Mouse (Mus musculus) forebrain, embryonic 11.5 days (tissue): ENCODE measurements around the gene Tap1. TPM values are rescaled to one million over a fixed set of nuclear protein-coding genes. Genes with fewer than 3 reads are reported as not detected.

Experiments used
- ATAC-seq: fragments of 200-750 bp; cut with Nextera tagmentation; replicated peaks from 2 replicates; pipeline ENCODE4 v1.8.0; 2017; ENCODE audit warnings: moderate TSS enrichment; ENCODE audit not compliant: low FRiP score
- DNase-seq: peaks from one replicate; pipeline ENCODE4 v3.0.0-alpha.2; 2017; ENCODE audit warnings: low spot score
- H3K27ac ChIP-seq: fragments of 300-500 bp; sonication (generic); 2 replicates; pipeline ENCODE4 v1.5.1; 2014; ENCODE audit warnings: low read depth, low read length
- H3K27me3 ChIP-seq: fragments of 300-500 bp; sonication (generic); 2 replicates; pipeline ENCODE4 v1.6.1; 2014; ENCODE audit warnings: mild to moderate bottlenecking, low read length, mixed read lengths; ENCODE audit not compliant: control insufficient read depth, insufficient read depth
- H3K36me3 ChIP-seq: fragments of 300-500 bp; sonication (generic); 2 replicates; pipeline ENCODE4 v1.6.1; 2014; ENCODE audit warnings: mild to moderate bottlenecking, low read length, moderate library complexity, mixed read lengths; ENCODE audit not compliant: control insufficient read depth, insufficient read depth
- H3K4me1 ChIP-seq: fragments of 300-500 bp; sonication (generic); replicated peaks from 2 replicates; pipeline ENCODE4 v1.6.1; 2014; ENCODE audit warnings: low read length, mixed read lengths; ENCODE audit not compliant: control insufficient read depth, insufficient read depth
- H3K4me2 ChIP-seq: fragments of 300-500 bp; sonication (generic); 2 replicates; pipeline ENCODE4 v1.6.1; 2014; ENCODE audit warnings: low read depth, mild to moderate bottlenecking, low read length, moderate library complexity, mixed read lengths; ENCODE audit not compliant: severe bottlenecking
- H3K4me3 ChIP-seq: fragments of 300-500 bp; sonication (generic); 2 replicates; pipeline ENCODE4 v1.5.1; 2014; ENCODE audit warnings: low read depth, low read length
- H3K9ac ChIP-seq: fragments of 300-500 bp; sonication (generic); 2 replicates; pipeline ENCODE4 v1.6.1; 2014; ENCODE audit warnings: low read length
- H3K9me3 ChIP-seq: fragments of 300-500 bp; sonication (generic); 2 replicates; pipeline ENCODE4 v1.6.1; 2016; ENCODE audit warnings: low read length, mixed read lengths; ENCODE audit not compliant: control insufficient read depth
- WGBS: fragments of 180-500 bp; shearing (Covaris S2); extraction: QIAGEN DNeasy Blood & Tissue Kit; methylation state at CpG from one replicate; pipeline ENCODE4 v1.1.7; 2014; 5-methylcytosine and 5-hydroxymethylcytosine counted together
- polyA plus RNA-seq: library from polyadenylated mRNA; unstranded; fragments of >200 nt; fragmentation: Nextera tagmentation; extraction: Ambion mirVana; gene quantifications from 2 replicates; pipeline ENCODE4 v1.2.1, GENCODE M21; 2014

Gene Tap1
- polyA plus RNA-seq = 1.6 and 1.7 TPM in 2 replicates

DNA sequence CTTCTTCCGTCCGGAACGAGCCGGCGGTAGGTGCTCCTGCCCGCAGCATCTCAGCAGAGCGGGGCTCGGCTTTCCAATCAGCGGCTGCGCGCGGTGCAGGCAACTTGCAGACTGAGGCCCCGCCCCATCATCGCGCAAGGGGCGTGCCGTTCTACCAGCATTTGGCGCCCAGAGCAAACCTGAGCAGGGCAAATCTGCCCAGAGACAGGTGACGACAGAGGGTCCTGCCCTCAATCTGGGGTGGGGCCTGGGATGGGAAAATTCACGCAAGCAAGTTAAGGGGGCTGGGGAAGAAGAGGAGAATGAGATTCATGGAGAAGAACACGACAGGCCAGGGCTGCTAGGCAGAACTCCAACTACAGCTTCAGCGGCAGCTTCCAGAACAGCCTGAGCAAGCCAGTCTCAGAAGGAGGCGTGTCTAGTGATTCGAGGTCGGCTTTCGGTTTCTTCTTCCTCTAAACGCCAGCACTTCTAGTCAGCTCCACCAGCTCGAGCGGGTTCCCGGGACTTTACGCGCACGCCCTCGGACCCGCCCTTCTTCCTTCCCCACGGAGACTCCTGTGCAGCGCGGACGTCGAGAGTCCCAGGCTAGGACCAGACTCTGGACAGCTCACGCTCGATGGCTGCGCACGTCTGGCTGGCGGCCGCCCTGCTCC lies at the start of gene Tap1, which contains the start of gene Psmb9:
Gene Tap1, plus strand, starts transcription at position 293 of the 656 bp plus-strand sequence.
Gene Psmb9, minus strand, starts transcription at position 504 of the 656 bp plus-strand sequence.
- WGBS = under 1% methylated on average over 46 of the region's 46 CpGs
- peak within 1 kb of the TSS; percentile 75 for H3K4me2 ChIP-seq
- ATAC-seq = peak; percentile 92

GRCm38 (mm10) chr17:34137601-34138000 lies 49.8 kb upstream of the Tap1 start:
- H3K9me3 ChIP-seq = no peaks in the 10 kb centered on the region
- no peak for ATAC-seq
- no peaks in the 10 kb centered on the region for H3K36me3 ChIP-seq
- no peak overlapping the region for H3K4me3 ChIP-seq
- no peak overlapping the region for H3K9ac ChIP-seq
- 78% methylated on average over 7 of the region's 7 CpGs for WGBS
- H3K27me3 ChIP-seq = peaks cover 16% of the 10 kb centered on the region
- H3K27ac ChIP-seq = no peak overlapping the region
- DNase-seq = no peak
- H3K4me2 ChIP-seq = no peak overlapping the region
- peaks cover 4% of the 10 kb centered on the region for H3K4me1 ChIP-seq

More for the DNA sequence above, at the start of gene Tap1, which contains the start of gene Psmb9:
- H3K9me3 ChIP-seq = no peaks in the 10 kb centered on the region
- H3K4me3 ChIP-seq = peak within 1 kb of the TSS; percentile 41
- peaks cover 10% of the 10 kb centered on the region for H3K4me1 ChIP-seq
- H3K27ac ChIP-seq = no peak within 1 kb of the TSS
- DNase-seq = peak; percentile 97
- peaks cover 39% of the 10 kb centered on the region for H3K27me3 ChIP-seq
- H3K9ac ChIP-seq = peak within 1 kb of the TSS; percentile 55
- H3K36me3 ChIP-seq = no peaks in the 10 kb centered on the region

DNA sequence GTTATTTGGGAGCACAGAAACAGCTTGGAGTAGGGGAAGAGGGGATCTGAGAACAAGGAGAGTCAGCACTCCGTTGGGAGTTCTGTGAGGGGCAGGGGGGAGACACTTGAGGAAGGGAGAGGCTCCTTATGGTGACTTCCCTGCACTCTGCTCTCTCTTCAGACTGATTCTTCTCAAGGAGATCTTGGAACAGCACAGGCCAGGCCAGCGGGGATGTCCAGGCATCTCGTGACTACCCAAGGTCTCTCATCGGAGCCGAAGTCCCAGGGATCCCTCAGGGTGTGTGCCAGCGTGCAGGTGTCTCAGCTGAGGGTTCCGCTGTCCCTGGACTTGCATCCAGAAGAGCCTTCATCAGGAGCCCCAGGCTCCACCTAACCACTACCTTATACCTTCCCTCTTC lies 48.7 kb upstream of the Tap1 start:
- H3K27ac ChIP-seq = no peak overlapping the region
- H3K27me3 ChIP-seq = peaks cover 16% of the 10 kb centered on the region
- no peaks in the 10 kb centered on the region for H3K9me3 ChIP-seq
- H3K4me3 ChIP-seq = no peak overlapping the region
- WGBS = 85% methylated on average over 7 of the region's 7 CpGs
- H3K9ac ChIP-seq = no peak overlapping the region
- H3K4me1 ChIP-seq = peaks cover 4% of the 10 kb centered on the region
- H3K4me2 ChIP-seq = no peak overlapping the region; the same call in 1 of the 2 replicates
- no peak for DNase-seq
- no peaks in the 10 kb centered on the region for H3K36me3 ChIP-seq
- no peak for ATAC-seq

DNA sequence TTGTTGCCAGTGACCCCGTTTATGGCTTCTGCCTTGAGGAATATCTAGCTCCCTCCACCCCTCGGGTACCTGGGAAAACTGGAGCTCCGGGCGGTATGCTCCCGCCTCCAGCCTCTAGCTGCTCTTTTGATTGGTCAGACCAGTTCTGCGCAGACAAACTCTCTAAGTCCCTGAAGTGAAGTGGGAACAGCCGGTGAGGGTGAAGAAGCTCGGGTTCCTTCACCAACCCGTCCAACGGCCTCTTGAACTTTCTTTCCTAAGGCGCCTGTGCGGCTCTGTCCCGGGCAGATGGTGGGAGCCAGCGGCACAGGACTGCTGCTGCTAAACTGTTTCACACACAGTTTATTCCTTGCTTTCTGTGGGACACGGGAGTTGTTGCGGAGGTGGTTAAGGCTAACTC lies 47.9 kb upstream of the Tap1 start:
- no peak for ATAC-seq

GRCm38 (mm10) chr17:34140240-34140639 lies 47.1 kb upstream of the Tap1 start:
- H3K9me3 ChIP-seq = no peaks in the 10 kb centered on the region
- H3K27ac ChIP-seq = no peak overlapping the region
- H3K36me3 ChIP-seq = no peaks in the 10 kb centered on the region
- DNase-seq (peak; percentile 45), ATAC-seq (no peak)
- H3K27me3 ChIP-seq = peaks cover 16% of the 10 kb centered on the region
- peak overlapping the region; percentile 31; the same call in 1 of the 2 replicates for H3K4me3 ChIP-seq
- no peak overlapping the region for H3K4me2 ChIP-seq
- H3K9ac ChIP-seq = no peak overlapping the region
- 17% methylated on average over 5 of the region's 5 CpGs for WGBS
- peaks cover 4% of the 10 kb centered on the region for H3K4me1 ChIP-seq

More for the DNA sequence above, 47.9 kb upstream of the Tap1 start:
- WGBS = 1% methylated on average over 16 of the region's 16 CpGs
- Histone ChIP-seq H3K4me2 (peak overlapping the region; percentile 67), H3K27me3 (peaks cover 16% of the 10 kb centered on the region), H3K27ac (no peak overlapping the region), H3K4me3 (peak overlapping the region; percentile 31), H3K36me3 (no peaks in the 10 kb centered on the region), H3K9ac (peak overlapping the region; percentile 55), H3K4me1 (peaks cover 4% of the 10 kb centered on the region), H3K9me3 (no peaks in the 10 kb centered on the region)
- DNase-seq = peak; percentile 71

- 56% methylated on average over 4 of the region's 4 CpGs for WGBS
- Histone ChIP-seq H3K27me3 (peaks cover 16% of the 10 kb centered on the region), H3K9ac (no peak overlapping the region), H3K27ac (no peak overlapping the region), H3K36me3 (no peaks in the 10 kb centered on the region), H3K4me3 (no peak overlapping the region), H3K9me3 (no peaks in the 10 kb centered on the region), H3K4me2 (no peak overlapping the region), H3K4me1 (peaks cover 4% of the 10 kb centered on the region)
- ATAC-seq (no peak), DNase-seq (peak; percentile 38)
Observed at GRCm38 (mm10) chr17:34141448-34141847, 45.9 kb upstream of the Tap1 start.

GRCm38 (mm10) chr17:34142456-34143010 lies 44.8 kb upstream of the Tap1 start:
- peak; percentile 46 for DNase-seq
- Histone ChIP-seq H3K4me3 (no peak overlapping the region), H3K4me2 (no peak overlapping the region), H3K4me1 (peaks cover 4% of the 10 kb centered on the region), H3K27me3 (peaks cover 16% of the 10 kb centered on the region), H3K36me3 (no peaks in the 10 kb centered on the region), H3K27ac (no peak overlapping the region), H3K9me3 (no peaks in the 10 kb centered on the region), H3K9ac (no peak overlapping the region)
- no peak for ATAC-seq
- WGBS = 82% methylated on average over 7 of the region's 7 CpGs

DNA sequence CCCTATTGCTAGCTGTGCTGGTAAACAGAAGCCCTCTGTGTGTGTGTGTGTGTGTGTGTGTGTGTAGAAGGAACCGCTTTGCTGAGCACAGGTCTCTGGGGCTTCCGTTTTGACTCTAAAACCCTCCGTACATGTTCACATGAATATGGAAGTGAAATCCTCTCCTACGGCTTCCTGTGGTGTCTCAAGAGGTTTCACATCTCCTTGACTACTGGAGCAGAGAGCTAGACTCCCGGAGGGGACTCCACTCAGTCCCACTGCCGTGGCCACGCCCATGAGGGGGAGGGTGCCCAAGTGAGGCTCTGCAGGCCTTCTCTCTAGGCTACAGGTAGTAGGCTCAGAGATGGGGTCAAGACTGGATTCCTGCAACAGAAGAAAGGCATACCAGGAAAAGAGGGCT lies 44.3 kb upstream of the Tap1 start, which contains the start of gene H2-DMb2:
Gene H2-DMb2, plus strand, starts transcription at position 275 of the 400 bp plus-strand sequence.
- no peak within 1 kb of the TSS for H3K4me3 ChIP-seq
- no peaks in the 10 kb centered on the region for H3K36me3 ChIP-seq

More for the DNA sequence above, 44.3 kb upstream of the Tap1 start, which contains the start of gene H2-DMb2:
- 38% methylated on average over 7 of the region's 7 CpGs for WGBS
- DNase-seq = peak; percentile 42
- Histone ChIP-seq H3K4me1 (peaks cover 4% of the 10 kb centered on the region), H3K27ac (no peak within 1 kb of the TSS), H3K27me3 (peaks cover 16% of the 10 kb centered on the region), H3K4me2 (no peak within 1 kb of the TSS), H3K9me3 (no peaks in the 10 kb centered on the region), H3K9ac (no peak within 1 kb of the TSS)
- ATAC-seq = no peak
